Mouse (Mus musculus) ES-Bruce4 (cell line): ENCODE measurements around the gene Dclre1c.

Source experiments
- CTCF ChIP-seq: IDR thresholded peaks from one replicate; pipeline ENCODE4 v1.8.1; 2011; ENCODE audit warnings: low read depth, low read length
- EP300 ChIP-seq: IDR thresholded peaks from 2 replicates; pipeline ENCODE4 v1.6.1; 2011; ENCODE audit warnings: low read depth, low read length; ENCODE audit not compliant: insufficient read depth
- POLR2A ChIP-seq: IDR thresholded peaks from one replicate; pipeline ENCODE4 v1.8.1; 2011; ENCODE audit warnings: low read length; ENCODE audit not compliant: insufficient read depth

GRCm38 (mm10) chr2:3391945-3392344 is 32.0 kb upstream of the Dclre1c start:
- TF ChIP-seq CTCF: no peak
- no peak for TF ChIP-seq POLR2A
- no peak for TF ChIP-seq EP300
